Mouse (Mus musculus): ENCODE data around the gene Bub1. TPM values are rescaled to one million over a fixed set of nuclear protein-coding genes. Genes with fewer than 3 reads are reported as not detected.

Bub1 gene
- polyA plus RNA-seq (2014; fragmentation: Nextera tagmentation; extraction: Ambion mirVana): 35.9 and 38.8 TPM in 2 replicates

- H3K27me3 ChIP-seq (ENCODE audit: control insufficient read depth, insufficient read depth, low read length): no peaks in the 10 kb centered on the region
- no peaks in the 10 kb centered on the region for H3K4me1 ChIP-seq (ENCODE audit: control insufficient read depth, insufficient read depth, low read length)
- H3K36me3 ChIP-seq (ENCODE audit: control insufficient read depth, insufficient read depth, low read length): peaks cover 9% of the 10 kb centered on the region; the same call in 1 of the 2 replicates
- peak within 1 kb of the TSS; percentile 74 for H3K9ac ChIP-seq (ENCODE audit: low read depth, low read length)
- under 1% methylated on average over 56 of the region's 56 CpGs for WGBS
- peak; percentile 97 for ATAC-seq (ENCODE audit: low FRiP score, low TSS enrichment)
- H3K27ac ChIP-seq (ENCODE audit: low read depth, low read length): no peak within 1 kb of the TSS
- peak within 1 kb of the TSS; percentile 54 for H3K4me2 ChIP-seq (replicated peaks; ENCODE audit: low read depth, low read length)
- peak within 1 kb of the TSS; percentile 89 for H3K4me3 ChIP-seq (ENCODE audit: low read length)
- H3K9me3 ChIP-seq (ENCODE audit: control insufficient read depth, low read length): no peaks in the 10 kb centered on the region
These were observed at the start of gene Bub1 for GRCm38 (mm10) chr2:127831401-127832102. Bub1 (minus strand) TSS chr2:127831865.

- Histone ChIP-seq H3K9ac (ENCODE audit: low read depth, low read length) (no peak overlapping the region), H3K4me2 (replicated peaks; ENCODE audit: low read depth, low read length) (no peak overlapping the region), H3K9me3 (ENCODE audit: control insufficient read depth, low read length) (no peaks in the 10 kb centered on the region), H3K4me3 (ENCODE audit: low read length) (no peak overlapping the region), H3K27me3 (ENCODE audit: control insufficient read depth, insufficient read depth, low read length) (no peaks in the 10 kb centered on the region), H3K27ac (ENCODE audit: low read depth, low read length) (no peak overlapping the region), H3K36me3 (ENCODE audit: control insufficient read depth, insufficient read depth, low read length) (no peaks in the 10 kb centered on the region), H3K4me1 (ENCODE audit: control insufficient read depth, insufficient read depth, low read length) (no peaks in the 10 kb centered on the region)
- 84% methylated on average over 5 of the region's 5 CpGs for WGBS
- ATAC-seq (ENCODE audit: low FRiP score, low TSS enrichment): no peak
These were observed 49.4 kb upstream of the Bub1 start for GRCm38 (mm10) chr2:127881063-127881462.

- Histone ChIP-seq H3K9ac (ENCODE audit: low read depth, low read length) (no peak overlapping the region), H3K4me3 (ENCODE audit: low read length) (no peak overlapping the region), H3K27me3 (ENCODE audit: control insufficient read depth, insufficient read depth, low read length) (no peaks in the 10 kb centered on the region), H3K4me2 (replicated peaks; ENCODE audit: low read depth, low read length) (no peak overlapping the region), H3K27ac (ENCODE audit: low read depth, low read length) (no peak overlapping the region), H3K4me1 (ENCODE audit: control insufficient read depth, insufficient read depth, low read length) (no peaks in the 10 kb centered on the region), H3K36me3 (ENCODE audit: control insufficient read depth, insufficient read depth, low read length) (no peaks in the 10 kb centered on the region), H3K9me3 (ENCODE audit: control insufficient read depth, low read length) (no peaks in the 10 kb centered on the region)
- 82% methylated on average over 4 of the region's 4 CpGs for WGBS
- ATAC-seq (ENCODE audit: low FRiP score, low TSS enrichment): no peak
These were observed 32.7 kb upstream of the Bub1 start for GRCm38 (mm10) chr2:127864381-127864780.

- Histone ChIP-seq H3K9ac (ENCODE audit: low read depth, low read length) (no peak overlapping the region), H3K4me3 (ENCODE audit: low read length) (no peak overlapping the region), H3K27me3 (ENCODE audit: control insufficient read depth, insufficient read depth, low read length) (no peaks in the 10 kb centered on the region), H3K9me3 (ENCODE audit: control insufficient read depth, low read length) (no peaks in the 10 kb centered on the region), H3K27ac (ENCODE audit: low read depth, low read length) (no peak overlapping the region), H3K4me2 (replicated peaks; ENCODE audit: low read depth, low read length) (no peak overlapping the region), H3K4me1 (ENCODE audit: control insufficient read depth, insufficient read depth, low read length) (no peaks in the 10 kb centered on the region), H3K36me3 (ENCODE audit: control insufficient read depth, insufficient read depth, low read length) (no peaks in the 10 kb centered on the region)
- WGBS: 67% methylated on average over 4 of the region's 4 CpGs
- no peak; the same call in 1 of the 2 replicates for ATAC-seq (ENCODE audit: low FRiP score, low TSS enrichment)
These were observed 22.8 kb upstream of the Bub1 start for GRCm38 (mm10) chr2:127854332-127854991.

- 77% methylated on average over 2 of the region's 2 CpGs for WGBS
These were observed 18.7 kb upstream of the Bub1 start for GRCm38 (mm10) chr2:127850371-127850770.

GRCm38 (mm10) chr2:127846571-127846970 is 14.9 kb upstream of the Bub1 start:
- Histone ChIP-seq H3K4me1 (ENCODE audit: control insufficient read depth, insufficient read depth, low read length) (no peaks in the 10 kb centered on the region), H3K9ac (ENCODE audit: low read depth, low read length) (no peak overlapping the region), H3K27ac (ENCODE audit: low read depth, low read length) (no peak overlapping the region), H3K9me3 (ENCODE audit: control insufficient read depth, low read length) (no peaks in the 10 kb centered on the region), H3K27me3 (ENCODE audit: control insufficient read depth, insufficient read depth, low read length) (peaks cover 2% of the 10 kb centered on the region; the same call in 1 of the 2 replicates), H3K36me3 (ENCODE audit: control insufficient read depth, insufficient read depth, low read length) (no peaks in the 10 kb centered on the region), H3K4me2 (replicated peaks; ENCODE audit: low read depth, low read length) (no peak overlapping the region), H3K4me3 (ENCODE audit: low read length) (no peak overlapping the region)
- no peak for ATAC-seq (ENCODE audit: low FRiP score, low TSS enrichment)
- 45% methylated on average over 1 of the region's 1 CpGs for WGBS

More at GRCm38 (mm10) chr2:127850371-127850770, 18.7 kb upstream of the Bub1 start:
- ATAC-seq (ENCODE audit: low FRiP score, low TSS enrichment): no peak
- Histone ChIP-seq H3K9me3 (ENCODE audit: control insufficient read depth, low read length) (no peaks in the 10 kb centered on the region), H3K4me1 (ENCODE audit: control insufficient read depth, insufficient read depth, low read length) (no peaks in the 10 kb centered on the region), H3K27me3 (ENCODE audit: control insufficient read depth, insufficient read depth, low read length) (no peaks in the 10 kb centered on the region), H3K36me3 (ENCODE audit: control insufficient read depth, insufficient read depth, low read length) (no peaks in the 10 kb centered on the region), H3K4me2 (replicated peaks; ENCODE audit: low read depth, low read length) (no peak overlapping the region), H3K9ac (ENCODE audit: low read depth, low read length) (no peak overlapping the region), H3K4me3 (ENCODE audit: low read length) (no peak overlapping the region), H3K27ac (ENCODE audit: low read depth, low read length) (no peak overlapping the region)

- Histone ChIP-seq H3K4me1 (ENCODE audit: control insufficient read depth, insufficient read depth, low read length) (no peaks in the 10 kb centered on the region), H3K27me3 (ENCODE audit: control insufficient read depth, insufficient read depth, low read length) (peaks cover 3% of the 10 kb centered on the region; the same call in 1 of the 2 replicates), H3K4me2 (replicated peaks; ENCODE audit: low read depth, low read length) (no peak overlapping the region), H3K4me3 (ENCODE audit: low read length) (no peak overlapping the region), H3K27ac (ENCODE audit: low read depth, low read length) (no peak overlapping the region), H3K36me3 (ENCODE audit: control insufficient read depth, insufficient read depth, low read length) (no peaks in the 10 kb centered on the region), H3K9ac (ENCODE audit: low read depth, low read length) (no peak overlapping the region), H3K9me3 (ENCODE audit: control insufficient read depth, low read length) (no peaks in the 10 kb centered on the region)
- no peak for ATAC-seq (ENCODE audit: low FRiP score, low TSS enrichment)
These were observed 14.3 kb upstream of the Bub1 start for GRCm38 (mm10) chr2:127846008-127846407.

GRCm38 (mm10) chr2:127845346-127845982 is 13.8 kb upstream of the Bub1 start:
- Histone ChIP-seq H3K36me3 (ENCODE audit: control insufficient read depth, insufficient read depth, low read length) (no peaks in the 10 kb centered on the region), H3K4me1 (ENCODE audit: control insufficient read depth, insufficient read depth, low read length) (no peaks in the 10 kb centered on the region), H3K27ac (ENCODE audit: low read depth, low read length) (no peak overlapping the region), H3K9me3 (ENCODE audit: control insufficient read depth, low read length) (no peaks in the 10 kb centered on the region), H3K4me2 (replicated peaks; ENCODE audit: low read depth, low read length) (no peak overlapping the region), H3K4me3 (ENCODE audit: low read length) (no peak overlapping the region), H3K27me3 (ENCODE audit: control insufficient read depth, insufficient read depth, low read length) (peaks cover 8% of the 10 kb centered on the region; the same call in 1 of the 2 replicates), H3K9ac (ENCODE audit: low read depth, low read length) (no peak overlapping the region)
- WGBS: 67% methylated on average over 7 of the region's 7 CpGs
- no peak for ATAC-seq (ENCODE audit: low FRiP score, low TSS enrichment)

- Histone ChIP-seq H3K27ac (ENCODE audit: low read depth, low read length) (no peak overlapping the region), H3K27me3 (ENCODE audit: control insufficient read depth, insufficient read depth, low read length) (peaks cover 30% of the 10 kb centered on the region)
These were observed 10.8 kb upstream of the Bub1 start for GRCm38 (mm10) chr2:127842421-127842820.

More at GRCm38 (mm10) chr2:127842421-127842820, 10.8 kb upstream of the Bub1 start:
- H3K4me2 ChIP-seq (replicated peaks; ENCODE audit: low read depth, low read length): no peak overlapping the region
- no peak overlapping the region for H3K4me3 ChIP-seq (ENCODE audit: low read length)
- no peak for ATAC-seq (ENCODE audit: low FRiP score, low TSS enrichment)
- no peak overlapping the region for H3K9ac ChIP-seq (ENCODE audit: low read depth, low read length)
- 76% methylated on average over 3 of the region's 3 CpGs for WGBS
- H3K36me3 ChIP-seq (ENCODE audit: control insufficient read depth, insufficient read depth, low read length): no peaks in the 10 kb centered on the region
- H3K4me1 ChIP-seq (ENCODE audit: control insufficient read depth, insufficient read depth, low read length): no peaks in the 10 kb centered on the region
- no peaks in the 10 kb centered on the region for H3K9me3 ChIP-seq (ENCODE audit: control insufficient read depth, low read length)

Measured in kidney, embryonic 14.5 days (tissue).